ENCODE assay signal across 8 mouse cellular contexts in the genomic region with DNA sequence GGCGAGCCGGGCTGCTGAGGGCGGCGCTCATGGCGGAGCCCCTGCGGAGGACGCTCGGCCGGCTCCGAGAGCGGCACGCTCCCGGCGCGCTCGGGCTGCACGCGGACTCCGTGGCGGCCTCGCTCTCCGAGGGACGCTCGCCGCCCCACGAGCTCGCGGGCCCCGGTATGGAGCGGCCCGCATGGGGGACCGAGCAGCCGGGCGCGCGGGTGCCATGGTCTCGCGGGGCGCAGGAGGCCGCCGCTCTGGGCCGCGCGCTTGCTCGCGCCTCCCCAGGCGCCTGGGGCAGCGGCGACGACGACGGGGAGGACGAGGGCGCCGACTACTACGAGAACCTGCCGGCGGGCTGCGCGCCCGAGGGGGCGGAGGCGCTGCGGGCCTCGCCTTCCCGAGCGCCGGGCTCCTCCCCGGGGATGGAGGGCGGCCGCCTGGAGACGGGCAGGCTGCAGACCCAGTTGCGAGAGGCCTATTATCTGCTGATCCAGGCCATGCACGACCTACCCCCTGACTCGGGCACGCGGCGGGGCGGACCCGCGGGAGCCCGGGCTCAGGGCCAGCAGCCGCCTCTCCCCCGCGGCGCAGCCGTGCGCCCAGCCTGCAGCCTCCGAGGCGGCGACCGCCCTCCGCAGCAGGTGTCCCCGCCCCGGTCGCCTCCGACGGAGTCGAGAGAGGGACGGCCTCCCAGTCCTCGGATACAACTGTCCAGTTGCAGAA. TPM values are rescaled to one million over a fixed set of nuclear protein-coding genes. Genes with fewer than 3 reads are reported as not detected.
DNase-seq lines count a peak whose midpoint lies in the region; ATAC-seq lines count a peak whose summit lies in the region.

No protein-coding gene starts in this region.

- DNase-seq in T-cell, adult 2 months (ENCODE audit: low spot score) = peak; percentile 28
- peak; percentile 85 for DNase-seq in gastrocnemius, postnatal 14 days
- DNase-seq in induced T-regulatory cell, adult 2 months (ENCODE audit: low read depth) = peak; percentile 20
- peak; percentile 51 to 55 for DNase-seq in left cerebral cortex, postnatal 14 days (ENCODE audit: low spot score in 2 of 2)
- peak; percentile 32 to 41 for DNase-seq in right cerebral cortex, postnatal 36 days (ENCODE audit: low spot score in 2 of 2)

- intact Hi-C loops in gastrocnemius, postnatal 14 days (cut with DNase I; ENCODE audit: low total_unique reads) = loop anchor here (5.0 kb wide), 1 partner anchor 36 kb away; no protein-coding TSS in a partner anchor
- intact Hi-C loops in left cerebral cortex, postnatal 14 days (cut with DNase I) = no loop called here

- ATAC-seq in common myeloid progenitor, adult 5-6 weeks (replicated peaks; ENCODE audit: low read depth, poor library complexity, severe bottlenecking) = peak; percentile 68
- ATAC-seq in megakaryocyte progenitor cell, adult 5-6 weeks (replicated peaks; ENCODE audit: poor library complexity) = peak; percentile 70
- no peak for ATAC-seq in erythroid progenitor cell, adult 5-6 weeks (replicated peaks; ENCODE audit: low FRiP score, poor library complexity, severe bottlenecking)

RNA-seq across cellular contexts. Expression of a gene that starts 0.5 kb away (rescaled TPM):
- total RNA-seq in common myeloid progenitor, adult 5-6 weeks (2017) = 11.8 and 14.1 TPM in 2 replicates
- 1 to 10 TPM; 1.6 to 1.8 TPM for total RNA-seq in gastrocnemius, postnatal 14 days (2021)
- total RNA-seq in left cerebral cortex, postnatal 14 days (2021) = 1 to 10 TPM; 2.6 to 3.2 TPM
- 3.7 and 4.9 TPM in 2 replicates for total RNA-seq in megakaryocyte progenitor cell, adult 5-6 weeks (2015)
- 3.2 and 5.0 TPM in 2 replicates for total RNA-seq in megakaryocyte progenitor cell, adult 5-6 weeks (2017)
- total RNA-seq in erythroid progenitor cell, adult 5-6 weeks (2015; ENCODE audit: low replicate concordance) = not detected in 2 replicates
- 0.39 TPM in 1 of 2 replicates, not detected in the other for total RNA-seq in erythroid progenitor cell, adult 5-6 weeks (2017; ENCODE audit: low replicate concordance)

RNA-seq across cellular contexts. Expression of a gene that starts 50.3 kb away (rescaled TPM):
- total RNA-seq in common myeloid progenitor, adult 5-6 weeks (2017) = 17.0 and 36.4 TPM in 2 replicates
- 10 to 100 TPM; 12.1 to 15.0 TPM for total RNA-seq in gastrocnemius, postnatal 14 days (2021)
- 10 to 100 TPM; 36.6 to 42.2 TPM for total RNA-seq in left cerebral cortex, postnatal 14 days (2021)
- 25.3 and 42.3 TPM in 2 replicates for total RNA-seq in megakaryocyte progenitor cell, adult 5-6 weeks (2015)
- total RNA-seq in megakaryocyte progenitor cell, adult 5-6 weeks (2017) = 13.3 and 14.0 TPM in 2 replicates
- total RNA-seq in erythroid progenitor cell, adult 5-6 weeks (2015; ENCODE audit: low replicate concordance) = 27.0 and 27.7 TPM in 2 replicates
- 11.3 and 14.4 TPM in 2 replicates for total RNA-seq in erythroid progenitor cell, adult 5-6 weeks (2017; ENCODE audit: low replicate concordance)

Comparison
In these comparisons a context has a peak if more than half of its experiments do, and no peak if none do; other contexts are left out.
1. DNase-seq: peak in every context shown above with its lines; median percentile 85 in gastrocnemius, postnatal 14 days; 53 in left cerebral cortex, postnatal 14 days; 36 in right cerebral cortex, postnatal 36 days; 28 in T-cell, adult 2 months; 20 in induced T-regulatory cell, adult 2 months.